Mouse (Mus musculus) stomach, embryonic 16.5 days (tissue): ENCODE data around the gene Hoxb5. TPM values are rescaled to one million over a fixed set of nuclear protein-coding genes. Genes with fewer than 3 reads are reported as not detected.

ENCODE experiments used
- ATAC-seq: fragments of 200-750 bp; cut with Nextera tagmentation; 2 replicates; pipeline ENCODE4 v1.8.0; 2017; ENCODE audit warnings: moderate number of reproducible peaks, moderate TSS enrichment; ENCODE audit not compliant: insufficient read depth, low FRiP score
- H3K27ac ChIP-seq: fragments of 300-500 bp; sonication (generic); 2 replicates; pipeline ENCODE4 v1.5.1; 2014; ENCODE audit warnings: low read length
- H3K27me3 ChIP-seq: fragments of 300-500 bp; sonication (generic); 2 replicates; pipeline ENCODE4 v1.6.1; 2014; ENCODE audit warnings: low read length, control low read depth, mixed read lengths; ENCODE audit not compliant: control insufficient read depth, insufficient read depth
- H3K36me3 ChIP-seq: fragments of 300-500 bp; sonication (generic); 2 replicates; pipeline ENCODE4 v1.6.1; 2014; ENCODE audit warnings: low read length; ENCODE audit not compliant: control insufficient read depth, insufficient read depth
- H3K4me1 ChIP-seq: fragments of 300-500 bp; sonication (generic); 2 replicates; pipeline ENCODE4 v1.6.1; 2014; ENCODE audit warnings: low read length, control low read depth, mixed read lengths; ENCODE audit not compliant: control insufficient read depth, insufficient read depth
- H3K4me2 ChIP-seq: fragments of 300-500 bp; sonication (generic); 2 replicates; pipeline ENCODE4 v1.6.1; 2014; ENCODE audit warnings: low read depth, low read length, mixed read lengths
- H3K4me3 ChIP-seq: fragments of 300-500 bp; sonication (generic); replicated peaks from 2 replicates; pipeline ENCODE4 v1.5.1; 2014; ENCODE audit warnings: mild to moderate bottlenecking, low read length
- H3K9ac ChIP-seq: fragments of 300-500 bp; sonication (generic); 2 replicates; pipeline ENCODE4 v1.6.1; 2014; ENCODE audit warnings: low read length
- H3K9me3 ChIP-seq: fragments of 300-500 bp; sonication (generic); replicated peaks from 2 replicates; pipeline ENCODE4 v1.6.1; 2016; ENCODE audit warnings: low read length, control low read depth; ENCODE audit not compliant: control insufficient read depth
- WGBS: fragments of 180-500 bp; shearing (Covaris S2); extraction: QIAGEN DNeasy Blood & Tissue Kit; methylation state at CpG from one replicate; pipeline ENCODE4 v1.1.7; 2014; 5-methylcytosine and 5-hydroxymethylcytosine counted together
- polyA plus RNA-seq: library from polyadenylated mRNA; unstranded; fragments of >200 nt; fragmentation: Nextera tagmentation; extraction: Ambion mirVana; gene quantifications from 2 replicates; pipeline ENCODE4 v1.2.1, GENCODE M21; 2015

The Hoxb5 gene
- polyA plus RNA-seq, 1 experiment from 2014 or later, result 13.8 TPM

DNA sequence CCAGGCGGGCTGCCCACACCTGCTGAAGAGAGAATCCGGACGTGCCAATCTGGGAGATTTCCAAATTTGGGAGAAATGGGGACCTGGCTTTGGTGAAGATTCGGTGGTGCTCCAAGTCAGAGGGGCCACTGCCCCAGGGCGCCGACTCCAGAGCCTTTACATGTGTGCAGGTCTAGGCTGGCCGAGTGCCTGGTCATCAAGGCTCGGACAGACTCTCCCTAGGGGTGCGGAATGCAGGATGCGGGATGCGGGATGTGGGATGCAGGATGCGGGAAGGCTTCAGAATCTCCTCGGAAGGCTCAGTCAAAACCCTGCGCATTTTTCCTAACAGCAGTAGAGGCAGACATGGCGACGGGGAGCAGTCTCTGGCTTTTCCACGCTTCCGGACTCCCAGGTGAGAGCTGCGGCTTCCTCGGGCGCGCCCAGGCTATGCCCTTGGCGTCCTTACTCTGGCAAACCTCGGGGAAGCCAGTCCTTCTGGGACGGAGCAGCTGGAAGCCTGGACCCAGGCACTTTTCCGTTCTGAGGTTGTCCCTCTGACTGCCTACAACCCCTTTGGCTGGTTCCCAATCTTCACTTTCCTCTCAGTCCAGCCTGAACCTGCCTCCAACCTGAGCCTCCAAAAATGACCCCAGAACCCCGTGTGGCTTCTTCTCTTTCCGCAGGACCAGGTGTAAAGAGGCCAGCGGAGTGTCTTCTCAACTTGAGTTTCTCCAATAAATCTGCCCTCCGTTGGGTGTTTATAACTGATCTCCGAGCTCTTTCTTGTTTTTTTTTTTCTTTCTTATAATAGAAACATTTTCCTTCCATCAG lies 23.5 kb upstream of the Hoxb5 start:
- Histone ChIP-seq H3K36me3 (no peaks in the 10 kb centered on the region), H3K4me1 (no peaks in the 10 kb centered on the region), H3K4me2 (peak overlapping the region; percentile 23), H3K9ac (no peak overlapping the region), H3K4me3 (0 out of 2 replicates have a peak overlapping the region, but pooled peaks have one; percentile 10), H3K27me3 (peaks cover 74% of the 10 kb centered on the region), H3K9me3 (no peaks in the 10 kb centered on the region), H3K27ac (no peak overlapping the region)
- ATAC-seq, result no peak
- WGBS, result 7% methylated on average over 31 of the region's 31 CpGs

DNA sequence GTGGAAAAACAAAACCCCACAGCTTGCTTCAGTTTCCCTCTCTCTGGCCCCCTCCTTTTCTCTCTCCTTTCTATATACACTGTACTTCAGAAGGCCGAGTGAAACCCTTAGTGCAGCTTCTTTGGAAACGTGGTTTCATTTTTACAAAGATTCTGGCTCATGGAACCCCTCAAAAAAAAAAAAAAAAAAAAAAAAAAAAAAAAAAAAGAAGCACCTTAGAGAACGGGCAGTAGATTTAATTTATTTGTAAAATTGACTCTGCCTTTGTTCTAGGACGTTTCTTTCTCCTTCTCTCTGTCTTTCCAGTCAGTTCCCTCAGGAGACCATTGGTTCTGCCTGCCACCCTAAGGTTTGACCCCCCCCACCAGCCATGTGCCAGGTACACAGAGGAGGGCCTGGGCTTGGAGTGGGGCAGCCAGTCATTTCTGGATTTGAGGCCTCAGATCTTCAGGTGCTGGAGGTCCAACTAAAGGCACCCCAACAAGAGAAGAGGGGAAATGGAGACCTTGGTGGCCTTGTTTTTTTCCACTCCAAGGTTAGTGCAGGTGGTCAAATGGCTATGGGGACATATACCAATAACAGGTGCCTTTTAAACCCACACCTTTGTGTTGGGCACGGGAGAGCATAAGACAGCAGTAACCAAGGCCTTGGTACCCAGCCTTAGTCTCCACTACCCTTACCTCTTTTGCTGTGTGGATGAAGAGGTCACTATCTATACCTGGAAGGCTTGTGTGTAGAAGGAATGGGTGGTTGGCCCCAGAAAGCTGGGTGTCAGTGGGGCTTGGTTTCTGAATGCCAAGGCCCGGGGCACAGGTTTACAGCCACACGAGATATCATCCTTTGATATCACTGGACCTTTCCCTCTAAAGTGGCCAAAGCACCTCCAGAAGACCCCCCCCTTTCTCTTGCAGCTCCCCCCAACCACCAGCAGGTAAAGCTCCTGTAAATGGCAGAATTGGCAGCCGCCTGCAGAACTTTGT lies 22.4 kb upstream of the Hoxb5 start:
- no peak for ATAC-seq
- no peaks in the 10 kb centered on the region for H3K4me1 ChIP-seq
- H3K4me2 ChIP-seq, result no peak overlapping the region
- WGBS, result 29% methylated on average over 8 of the region's 8 CpGs
- no peak overlapping the region for H3K4me3 ChIP-seq
- H3K27ac ChIP-seq, result no peak overlapping the region
- peaks cover 70% of the 10 kb centered on the region for H3K27me3 ChIP-seq
- H3K9me3 ChIP-seq, result no peaks in the 10 kb centered on the region
- H3K36me3 ChIP-seq, result no peaks in the 10 kb centered on the region
- H3K9ac ChIP-seq, result no peak overlapping the region

DNA sequence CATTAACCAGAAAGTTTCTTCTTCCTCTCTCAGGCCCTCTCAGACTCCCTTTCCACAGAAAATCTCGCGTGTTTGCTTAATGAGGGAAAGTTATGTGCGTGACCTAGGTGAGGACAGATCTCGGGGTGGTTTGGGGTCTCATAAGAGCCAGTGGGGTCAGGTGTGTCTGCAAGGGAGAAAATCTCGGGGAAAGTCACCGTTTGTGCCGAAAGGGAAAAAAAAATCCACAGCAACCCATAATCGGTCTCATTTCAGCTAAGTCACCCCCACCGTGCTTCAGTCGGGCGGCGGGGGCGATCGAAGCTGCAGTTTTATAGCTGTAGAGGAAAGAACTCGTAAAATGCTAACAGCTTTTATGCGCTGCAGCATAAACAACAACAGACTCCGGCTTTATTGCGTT lies 21.7 kb upstream of the Hoxb5 start:
- Histone ChIP-seq H3K27me3 (peaks cover 63% of the 10 kb centered on the region), H3K4me2 (no peak overlapping the region), H3K9ac (no peak overlapping the region), H3K9me3 (no peaks in the 10 kb centered on the region), H3K36me3 (no peaks in the 10 kb centered on the region), H3K27ac (no peak overlapping the region), H3K4me3 (no peak overlapping the region), H3K4me1 (no peaks in the 10 kb centered on the region)
- no peak for ATAC-seq
- WGBS, result 20% methylated on average over 18 of the region's 18 CpGs

DNA sequence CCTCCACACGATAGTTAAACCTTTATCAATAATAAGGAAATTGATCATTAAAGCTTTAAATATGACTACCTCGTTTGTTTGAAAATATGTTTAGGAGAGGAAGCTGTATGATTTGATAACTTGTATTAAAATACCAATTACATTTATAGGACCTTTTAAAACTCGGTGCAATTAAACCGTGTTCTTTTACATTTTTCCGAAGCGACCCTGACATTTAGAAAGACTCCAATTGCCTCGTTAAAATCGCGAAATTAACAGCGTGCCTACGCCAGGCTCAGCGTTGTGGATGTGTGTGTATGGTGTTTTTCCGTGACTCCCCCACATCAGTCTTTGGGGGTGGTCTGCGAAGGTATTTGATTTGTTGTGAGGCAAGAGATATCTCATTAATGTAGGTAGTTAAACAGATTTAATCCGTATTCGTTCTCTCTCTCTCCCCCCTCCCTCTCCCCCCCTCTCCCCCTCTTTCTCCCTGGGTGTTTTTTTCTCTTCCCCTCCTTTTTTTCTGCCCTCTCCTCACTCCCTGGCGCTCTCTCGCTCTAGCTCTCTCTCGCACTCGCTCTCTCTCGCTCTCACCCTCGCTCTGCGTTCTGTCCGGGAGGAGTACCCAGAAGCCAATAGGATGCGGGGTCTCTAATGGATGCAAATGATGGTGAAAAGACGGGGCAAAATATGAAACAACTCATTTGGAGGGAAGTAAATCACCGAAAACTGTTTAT lies 21.1 kb upstream of the Hoxb5 start, which contains the start of gene Hoxb8:
Gene Hoxb8 (plus strand): TSS at position 51 of the 716 bp plus-strand sequence.
- no peak for ATAC-seq
- Histone ChIP-seq H3K9me3 (no peaks in the 10 kb centered on the region), H3K9ac (peak within 1 kb of the TSS; percentile 69), H3K4me1 (no peaks in the 10 kb centered on the region), H3K27ac (peak within 1 kb of the TSS; percentile 90; the same call in 1 of the 2 replicates), H3K4me3 (peak within 1 kb of the TSS; percentile 55), H3K4me2 (peak within 1 kb of the TSS; percentile 65), H3K36me3 (no peaks in the 10 kb centered on the region), H3K27me3 (peaks cover 57% of the 10 kb centered on the region)
- 3% methylated on average over 27 of the region's 27 CpGs for WGBS

DNA sequence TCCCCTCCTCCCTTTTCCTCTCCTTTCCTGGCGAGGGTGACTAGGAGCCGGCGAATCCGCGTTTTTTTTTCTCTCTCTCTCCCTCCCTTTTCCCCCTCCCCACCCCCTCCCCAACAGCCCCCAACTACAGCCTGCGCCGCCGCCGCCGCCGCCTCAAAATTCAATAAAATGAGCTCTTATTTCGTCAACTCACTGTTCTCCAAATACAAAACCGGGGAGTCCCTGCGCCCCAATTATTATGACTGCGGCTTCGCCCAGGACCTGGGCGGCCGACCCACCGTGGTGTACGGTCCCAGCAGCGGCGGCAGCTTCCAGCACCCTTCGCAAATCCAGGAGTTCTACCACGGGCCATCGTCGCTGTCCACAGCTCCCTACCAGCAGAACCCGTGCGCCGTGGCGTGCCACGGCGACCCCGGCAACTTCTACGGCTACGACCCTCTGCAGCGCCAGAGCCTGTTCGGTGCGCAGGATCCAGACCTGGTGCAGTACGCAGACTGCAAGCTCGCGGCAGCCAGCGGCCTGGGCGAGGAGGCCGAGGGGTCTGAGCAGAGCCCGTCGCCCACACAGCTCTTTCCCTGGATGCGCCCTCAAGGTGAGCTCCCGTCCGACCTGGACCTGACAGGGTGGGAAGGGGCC lies 20.2 kb upstream of the Hoxb5 start:
- H3K4me1 ChIP-seq, result no peaks in the 10 kb centered on the region
- H3K4me3 ChIP-seq, result peak overlapping the region; percentile 55
- no peaks in the 10 kb centered on the region for H3K9me3 ChIP-seq
- WGBS, result 1% methylated on average over 49 of the region's 49 CpGs
- peak overlapping the region; percentile 69 for H3K9ac ChIP-seq
- H3K27me3 ChIP-seq, result peaks cover 53% of the 10 kb centered on the region
- ATAC-seq, result no peak
- no peaks in the 10 kb centered on the region for H3K36me3 ChIP-seq
- peak overlapping the region; percentile 90; the same call in 1 of the 2 replicates for H3K27ac ChIP-seq
- peak overlapping the region; percentile 65 for H3K4me2 ChIP-seq

DNA sequence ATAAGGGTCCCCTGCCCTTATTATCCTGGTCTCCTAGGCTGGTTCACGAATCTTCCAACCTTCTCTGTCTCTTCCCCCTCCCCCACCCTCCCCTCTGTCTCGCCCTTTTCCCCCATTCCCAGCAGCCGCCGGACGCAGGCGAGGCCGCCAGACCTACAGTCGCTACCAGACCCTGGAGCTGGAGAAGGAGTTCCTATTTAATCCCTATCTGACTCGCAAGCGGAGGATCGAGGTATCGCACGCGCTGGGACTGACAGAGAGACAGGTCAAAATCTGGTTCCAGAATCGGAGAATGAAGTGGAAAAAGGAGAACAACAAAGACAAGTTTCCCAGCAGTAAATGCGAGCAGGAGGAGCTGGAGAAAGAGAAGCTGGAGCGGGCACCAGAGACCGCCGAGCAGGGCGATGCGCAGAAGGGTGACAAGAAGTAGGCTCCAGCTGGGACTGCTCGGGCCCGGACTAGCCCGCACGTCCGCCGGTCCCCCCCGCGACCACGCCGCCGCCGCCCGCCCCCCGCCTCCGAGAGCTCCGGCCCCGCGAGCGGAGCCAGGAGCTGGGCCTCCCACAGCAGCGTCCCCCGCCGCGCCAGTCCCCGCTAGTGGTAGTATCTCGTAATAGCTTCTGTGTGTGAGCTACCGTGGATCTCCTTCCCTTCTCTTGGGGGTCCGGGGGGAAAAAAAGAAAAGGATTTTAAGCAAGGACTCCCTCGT lies 18.9 kb upstream of the Hoxb5 start:
- Histone ChIP-seq H3K4me1 (no peaks in the 10 kb centered on the region), H3K9ac (peak overlapping the region; percentile 69), H3K4me2 (peak overlapping the region; percentile 65), H3K9me3 (no peaks in the 10 kb centered on the region), H3K36me3 (no peaks in the 10 kb centered on the region), H3K27me3 (peaks cover 51% of the 10 kb centered on the region), H3K4me3 (peak overlapping the region; percentile 55), H3K27ac (peak overlapping the region; percentile 90)
- WGBS, result 1% methylated on average over 41 of the region's 49 CpGs
- ATAC-seq, result peak; percentile 15; the same call in 1 of the 2 replicates

DNA sequence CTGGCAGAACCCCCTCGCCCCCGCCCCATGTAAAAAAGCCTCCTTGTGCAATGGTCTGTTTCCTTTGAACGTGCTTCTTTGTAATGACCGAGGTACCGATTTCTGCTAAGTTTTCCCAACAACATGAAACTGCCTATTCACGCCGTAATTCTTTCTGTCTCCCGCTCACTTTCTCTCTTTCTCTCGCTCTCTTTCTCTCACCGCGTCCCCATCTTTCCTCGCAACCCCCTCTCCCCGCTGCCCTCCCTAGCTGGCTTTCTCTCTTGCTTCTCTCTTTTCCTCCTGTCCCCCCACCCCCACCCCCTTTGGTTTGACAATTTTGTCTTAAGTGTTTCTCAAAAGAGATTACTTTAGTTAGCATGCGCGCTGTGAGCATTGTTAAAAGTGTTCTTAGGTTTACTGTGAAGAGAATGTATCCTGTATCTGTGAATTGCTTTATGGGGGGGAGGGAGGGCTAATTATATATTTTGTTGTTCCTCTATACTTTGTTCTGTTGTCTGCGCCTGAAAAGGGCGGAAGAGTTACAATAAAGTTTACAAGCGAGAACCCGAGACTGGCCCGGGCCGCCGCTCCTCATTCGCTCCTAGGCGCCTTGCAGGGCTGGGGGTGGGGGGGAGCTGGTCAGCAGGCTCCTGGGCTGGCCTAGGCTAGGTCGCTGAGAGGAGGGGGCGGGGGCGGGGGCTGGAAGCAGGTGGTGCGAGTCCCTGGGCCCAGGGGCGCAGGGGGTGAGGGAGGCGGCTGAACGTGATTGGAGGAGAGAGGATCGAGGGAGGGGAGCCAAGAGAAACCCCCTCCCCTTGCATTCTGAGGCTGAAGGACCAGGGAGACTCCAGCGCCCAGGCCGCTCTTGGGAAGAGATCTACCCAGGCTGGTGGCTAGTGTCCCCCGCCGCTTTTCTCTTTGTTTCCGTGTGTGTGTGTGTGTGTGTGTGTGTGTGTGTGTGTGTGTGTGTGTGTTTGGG lies 18.1 kb upstream of the Hoxb5 start:
- Histone ChIP-seq H3K36me3 (no peaks in the 10 kb centered on the region), H3K27me3 (peaks cover 48% of the 10 kb centered on the region), H3K4me2 (peak overlapping the region; percentile 65), H3K27ac (peak overlapping the region; percentile 90), H3K9me3 (no peaks in the 10 kb centered on the region), H3K4me3 (peak overlapping the region; percentile 55), H3K9ac (peak overlapping the region; percentile 69), H3K4me1 (no peaks in the 10 kb centered on the region)
- WGBS, result 1% methylated on average over 33 of the region's 37 CpGs
- ATAC-seq, result peak; percentile 79
